Mouse (Mus musculus) lung, postnatal 0 days (tissue): ENCODE data around the gene Dab2ip. TPM values are rescaled to one million over a fixed set of nuclear protein-coding genes. Genes with fewer than 3 reads are reported as not detected.

Experiments
- ATAC-seq: fragments of 200-750 bp; cut with Nextera tagmentation; 2 replicates; pipeline ENCODE4 v1.8.0; 2017; ENCODE audit warnings: moderate library complexity
- DNase-seq: peaks from one replicate; pipeline ENCODE4 v3.0.0-alpha.2; 2016; ENCODE audit warnings: low spot score
- H3K27ac ChIP-seq: fragments of 300-500 bp; sonication (generic); 2 replicates; pipeline ENCODE4 v1.5.1; 2014; ENCODE audit warnings: antibody characterized with exemption, mild to moderate bottlenecking, low read length, mixed read lengths
- H3K27me3 ChIP-seq: fragments of 300-500 bp; sonication (generic); replicated peaks from 2 replicates; pipeline ENCODE4 v1.6.1; 2014; ENCODE audit warnings: low read length, mixed read lengths; ENCODE audit not compliant: insufficient read depth
- H3K36me3 ChIP-seq: fragments of 300-500 bp; sonication (generic); 2 replicates; pipeline ENCODE4 v1.6.1; 2014; ENCODE audit warnings: low read length, mixed read lengths; ENCODE audit not compliant: insufficient read depth
- H3K4me1 ChIP-seq: fragments of 300-500 bp; sonication (generic); 2 replicates; pipeline ENCODE4 v1.6.1; 2014; ENCODE audit warnings: antibody characterized with exemption, low read depth, low read length, mixed read lengths; ENCODE audit not compliant: insufficient read depth
- H3K4me2 ChIP-seq: fragments of 300-500 bp; sonication (generic); replicated peaks from 2 replicates; pipeline ENCODE4 v1.6.1; 2014; ENCODE audit warnings: low read depth, mild to moderate bottlenecking, low read length, moderate library complexity, mixed read lengths
- H3K4me3 ChIP-seq: fragments of 300-500 bp; sonication (generic); 2 replicates; pipeline ENCODE4 v1.5.1; 2014; ENCODE audit warnings: low read depth, low read length
- H3K9ac ChIP-seq: fragments of 300-500 bp; sonication (generic); replicated peaks from 2 replicates; pipeline ENCODE4 v1.6.1; 2014; ENCODE audit warnings: low read depth, mild to moderate bottlenecking
- H3K9me3 ChIP-seq: fragments of 300-500 bp; sonication (generic); 2 replicates; pipeline ENCODE4 v1.6.1; 2016; ENCODE audit warnings: low read length, mixed read lengths
- CTCF ChIP-seq: IDR thresholded peaks from 2 replicates; pipeline ENCODE4 v1.5.1; 2016; ENCODE audit warnings: antibody characterized with exemption, mild to moderate bottlenecking
- EP300 ChIP-seq: IDR thresholded peaks from 2 replicates; pipeline ENCODE4 v1.6.1; 2016; ENCODE audit warnings: antibody characterized with exemption, mild to moderate bottlenecking, control low read depth
- WGBS: fragments of 180-500 bp; shearing (Covaris S2); extraction: QIAGEN DNeasy Blood & Tissue Kit; methylation state at CpG from one replicate; pipeline ENCODE4 v1.1.7; 2014; 5-methylcytosine and 5-hydroxymethylcytosine counted together
- polyA plus RNA-seq: library from polyadenylated mRNA; unstranded; fragments of >200 nt; fragmentation: Nextera tagmentation; extraction: Ambion mirVana; gene quantifications from 2 replicates; pipeline ENCODE4 v1.2.1, GENCODE M21; 2015

Gene Dab2ip
- polyA plus RNA-seq, 1 experiment from 2014 or later = 75.8 TPM

GRCm38 (mm10) chr2:35687557-35688070 is 129.5 kb downstream of the Dab2ip start:
- Histone ChIP-seq H3K36me3 (no peaks in the 10 kb centered on the region), H3K4me1 (peaks cover 54% of the 10 kb centered on the region), H3K4me3 (no peak overlapping the region), H3K27ac (no peak overlapping the region), H3K9ac (no peak overlapping the region), H3K9me3 (no peaks in the 10 kb centered on the region), H3K27me3 (no peaks in the 10 kb centered on the region), H3K4me2 (no peak overlapping the region)
- no peak for DNase-seq
- 48% methylated on average over 5 of the region's 5 CpGs for WGBS
- no peak for ATAC-seq
- TF ChIP-seq EP300 (no peak), CTCF (no peak)

GRCm38 (mm10) chr2:35688121-35688520 is 130.1 kb downstream of the Dab2ip start:
- WGBS = 35% methylated on average over 4 of the region's 4 CpGs
- Histone ChIP-seq H3K4me2 (no peak overlapping the region), H3K4me1 (peaks cover 58% of the 10 kb centered on the region), H3K9me3 (no peaks in the 10 kb centered on the region), H3K4me3 (no peak overlapping the region), H3K36me3 (no peaks in the 10 kb centered on the region), H3K27me3 (no peaks in the 10 kb centered on the region), H3K27ac (no peak overlapping the region), H3K9ac (no peak overlapping the region)
- TF ChIP-seq EP300 = no peak
- TF ChIP-seq CTCF = no peak
- no peak for DNase-seq
- no peak for ATAC-seq

GRCm38 (mm10) chr2:35688581-35688980 is 130.5 kb downstream of the Dab2ip start:
- DNase-seq (no peak), ATAC-seq (no peak)
- Histone ChIP-seq H3K27ac (no peak overlapping the region), H3K36me3 (no peaks in the 10 kb centered on the region), H3K4me3 (no peak overlapping the region), H3K9ac (no peak overlapping the region), H3K4me2 (no peak overlapping the region), H3K27me3 (no peaks in the 10 kb centered on the region), H3K4me1 (peaks cover 58% of the 10 kb centered on the region), H3K9me3 (no peaks in the 10 kb centered on the region)
- TF ChIP-seq EP300 (no peak), CTCF (no peak)
- WGBS = 80% methylated on average over 5 of the region's 5 CpGs

- H3K4me1 ChIP-seq = peaks cover 60% of the 10 kb centered on the region
- H3K27ac ChIP-seq = peak overlapping the region; percentile 78
- TF ChIP-seq CTCF (peak; percentile 37), EP300 (no peak)
- no peaks in the 10 kb centered on the region for H3K36me3 ChIP-seq
- no peak for DNase-seq
- H3K9me3 ChIP-seq = no peaks in the 10 kb centered on the region
- no peak overlapping the region for H3K9ac ChIP-seq
- no peaks in the 10 kb centered on the region for H3K27me3 ChIP-seq
- no peak for ATAC-seq
- H3K4me2 ChIP-seq = no peak overlapping the region
- WGBS = 31% methylated on average over 2 of the region's 2 CpGs
- no peak overlapping the region for H3K4me3 ChIP-seq
Observed at GRCm38 (mm10) chr2:35689881-35690280, 131.8 kb downstream of the Dab2ip start.

- H3K9me3 ChIP-seq = no peaks in the 10 kb centered on the region
- 0 out of 2 replicates have a peak overlapping the region, but pooled peaks have one; percentile 1 for H3K9ac ChIP-seq
- H3K4me3 ChIP-seq = peak overlapping the region; percentile 12
- WGBS = 12% methylated on average over 7 of the region's 7 CpGs
- peak; percentile 96 for DNase-seq
- peak overlapping the region; percentile 50 for H3K4me2 ChIP-seq
- peaks cover 72% of the 10 kb centered on the region for H3K4me1 ChIP-seq
- no peaks in the 10 kb centered on the region for H3K36me3 ChIP-seq
- H3K27me3 ChIP-seq = no peaks in the 10 kb centered on the region
- H3K27ac ChIP-seq = peak overlapping the region; percentile 78
- peak; percentile 93 for ATAC-seq
- TF ChIP-seq EP300 = peak; percentile 22; the same call in 1 of the 2 replicates
- no peak for TF ChIP-seq CTCF
Observed at GRCm38 (mm10) chr2:35691257-35692049, 133.4 kb downstream of the Dab2ip start.

GRCm38 (mm10) chr2:35692272-35692900 is 134.3 kb downstream of the Dab2ip start:
- H3K4me2 ChIP-seq = peak overlapping the region; percentile 50
- no peaks in the 10 kb centered on the region for H3K36me3 ChIP-seq
- no peaks in the 10 kb centered on the region for H3K9me3 ChIP-seq
- DNase-seq (peak; percentile 68), ATAC-seq (peak; percentile 28)
- no peaks in the 10 kb centered on the region for H3K27me3 ChIP-seq
- H3K27ac ChIP-seq = peak overlapping the region; percentile 78
- peak overlapping the region; percentile 12 for H3K4me3 ChIP-seq
- no peak for TF ChIP-seq CTCF
- peak; percentile 44; the same call in 1 of the 2 replicates for TF ChIP-seq EP300
- peaks cover 80% of the 10 kb centered on the region for H3K4me1 ChIP-seq
- 57% methylated on average over 11 of the region's 11 CpGs for WGBS
- 0 out of 2 replicates have a peak overlapping the region, but pooled peaks have one; percentile 2 for H3K9ac ChIP-seq
